Mouse (Mus musculus): ENCODE data around the gene Eefsec.

DNA sequence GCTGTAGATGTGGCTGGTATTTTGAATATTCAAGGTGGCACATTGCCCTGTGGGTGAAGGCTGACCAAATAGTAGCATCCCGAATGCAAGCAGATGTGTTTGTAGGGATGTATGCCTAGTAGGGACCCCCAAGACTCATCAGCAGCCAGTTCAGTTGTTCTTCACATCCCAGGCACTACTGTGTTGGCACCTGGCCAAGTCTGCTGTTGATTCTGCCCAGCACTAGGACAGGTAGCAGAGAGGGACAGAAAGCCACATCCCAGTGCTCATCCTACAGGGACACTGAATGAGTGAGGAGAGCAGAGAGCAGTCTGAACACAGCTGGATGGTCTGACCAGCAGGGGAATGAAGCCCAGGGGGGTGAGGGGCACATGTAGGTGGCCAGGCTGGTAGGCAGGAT, 197.1 kb downstream of the Eefsec start:
- no peak for TF ChIP-seq CTCF (IDR thresholded peaks at IDR 0.05; ENCODE audit: borderline replicate concordance, extremely low read depth, insufficient read depth, insufficient read length)
- no peak for TF ChIP-seq POLR2A (IDR thresholded peaks at IDR 0.05; ENCODE audit: borderline replicate concordance, extremely low read depth, insufficient read depth, insufficient read length, poor library complexity, severe bottlenecking)
